Mouse (Mus musculus) layer of hippocampus, postnatal 14 days (tissue): ENCODE measurements around the gene Boc. TPM values are rescaled to one million over a fixed set of nuclear protein-coding genes. Genes with fewer than 3 reads are reported as not detected.

Source experiments
- DNase-seq, 2 experiments: peaks; one replicate each; pipeline ENCODE4 v3.0.0; 2021 to 2022; ENCODE audit warnings: low spot score in 2 of 2, mixed read lengths in 1 of 2
- total RNA-seq, 2 experiments: library from RNA; stranded (reverse); gene quantifications; 2 replicates each; pipeline ENCODE4 v1.2.3; 2021

Boc gene
- total RNA-seq, 2 experiments from 2014 or later = 9.9 to 10.7 TPM

- no peak for DNase-seq
Measured at GRCm38 (mm10) chr16:44529691-44530090, 29.0 kb downstream of the Boc start.

- no peak for DNase-seq
Measured at GRCm38 (mm10) chr16:44528955-44529354, 29.7 kb downstream of the Boc start.

- no peak for DNase-seq
Measured at GRCm38 (mm10) chr16:44527218-44527905, 31.3 kb downstream of the Boc start.

- no peak for DNase-seq
Measured at GRCm38 (mm10) chr16:44526689-44527088, 32.0 kb downstream of the Boc start.

GRCm38 (mm10) chr16:44526044-44526443 is 32.7 kb downstream of the Boc start:
- DNase-seq = no peak

- DNase-seq = no peak
Measured at GRCm38 (mm10) chr16:44523595-44523994, 35.1 kb downstream of the Boc start.

GRCm38 (mm10) chr16:44516498-44516897 is 42.2 kb downstream of the Boc start:
- DNase-seq = no peak

- DNase-seq = no peak
Measured at GRCm38 (mm10) chr16:44510521-44511213, 48.0 kb downstream of the Boc start.

- DNase-seq = no peak
Measured at GRCm38 (mm10) chr16:44509458-44510344, 49.0 kb downstream of the Boc start.

- no peak for DNase-seq
Measured at GRCm38 (mm10) chr16:44508772-44509171, 49.9 kb downstream of the Boc start.

GRCm38 (mm10) chr16:44508025-44508424 is 50.7 kb downstream of the Boc start:
- no peak for DNase-seq

- no peak for DNase-seq
Measured at GRCm38 (mm10) chr16:44507027-44507929, 51.4 kb downstream of the Boc start.

- no peak for DNase-seq
Measured at GRCm38 (mm10) chr16:44505243-44505642, 53.5 kb downstream of the Boc start.

GRCm38 (mm10) chr16:44502895-44503575 is 55.7 kb downstream of the Boc start:
- no peak for DNase-seq

GRCm38 (mm10) chr16:44502325-44502724 is 56.4 kb downstream of the Boc start:
- no peak for DNase-seq

GRCm38 (mm10) chr16:44501783-44502182 is 56.9 kb downstream of the Boc start:
- DNase-seq = no peak

GRCm38 (mm10) chr16:44498447-44498846 is 60.2 kb downstream of the Boc start:
- no peak for DNase-seq

GRCm38 (mm10) chr16:44496971-44497464 is 61.7 kb downstream of the Boc start:
- no peak for DNase-seq

- DNase-seq = no peak
Measured at GRCm38 (mm10) chr16:44494441-44495108, 64.1 kb downstream of the Boc start.
